Mouse (Mus musculus) cortical plate, adult 2 months (tissue): Measurements from ENCODE around the gene Gm3893. TPM values are rescaled to one million over a fixed set of nuclear protein-coding genes. Genes with fewer than 3 reads are reported as not detected.
"Not testable (repeated sequence)": the region's sequence is repeated elsewhere in the genome, so short reads cannot be mapped to it uniquely, and the experiment has no call there.

Source experiments
- H3K27ac ChIP-seq: fragments of 200-500 bp; 2 replicates; pipeline ENCODE4 v1.5.1; 2012; ENCODE audit warnings: low read length, control low read depth, inconsistent platforms; ENCODE audit not compliant: insufficient read depth
- H3K4me1 ChIP-seq: fragments of 200-500 bp; 2 replicates; pipeline ENCODE4 v1.6.1; 2011; ENCODE audit warnings: low read length; ENCODE audit not compliant: control insufficient read depth, insufficient read depth
- H3K4me3 ChIP-seq: fragments of 200-500 bp; 2 replicates; pipeline ENCODE4 v1.5.1; 2011; ENCODE audit warnings: mild to moderate bottlenecking, low read length, control low read depth; ENCODE audit not compliant: insufficient read depth
- polyA plus RNA-seq: library from polyadenylated mRNA; depleted of rRNA; stranded (reverse); fragments of >200 nt; gene quantifications from 2 replicates; pipeline ENCODE4 v1.2.3, GENCODE M21; 2012; rRNA removed

Gm3893 gene
- not detected in 2 replicates for polyA plus RNA-seq

- not testable (repeated sequence) for H3K4me1 ChIP-seq, H3K4me3 ChIP-seq, H3K27ac ChIP-seq
These were observed at the start of gene Gm3893 for GRCm38 (mm10) chr4:42090907-42091306. Gm3893 (plus strand) TSS chr4:42091207.

GRCm38 (mm10) chr4:42114517-42114916 lies 23.5 kb downstream of the Gm3893 start, which contains the start of gene Gm13304:
Gm13304 (plus strand) TSS chr4:42114817.
- H3K4me3 ChIP-seq, H3K4me1 ChIP-seq, H3K27ac ChIP-seq: not testable (repeated sequence)

Other genes with a start within 250 kb of the Gm3893 start
- gene Gm21541, start 187.6 kb upstream of the Gm3893 start, polyA plus RNA-seq = not detected in 2 replicates
- 59.6 and 75.3 TPM in 2 replicates for gene Gm20878, start 149.6 kb upstream of the Gm3893 start, polyA plus RNA-seq
- gene Fam205a4, start 125.1 kb upstream of the Gm3893 start, polyA plus RNA-seq = 3.9 and 4.6 TPM in 2 replicates
- gene Gm21093, start 56.5 kb upstream of the Gm3893 start, polyA plus RNA-seq = 4.6 TPM in 2 replicates
- 0.19 and 0.40 TPM in 2 replicates for gene Gm13304, start 23.6 kb downstream of the Gm3893 start, polyA plus RNA-seq
- gene Gm13306, start 62.2 kb downstream of the Gm3893 start, polyA plus RNA-seq = 25.1 and 26.7 TPM in 2 replicates
- gene Gm13305, start 77.4 kb downstream of the Gm3893 start, polyA plus RNA-seq = 1.6 and 2.1 TPM in 2 replicates
- not detected in 2 replicates for gene Gm10600, start 149.4 kb downstream of the Gm3893 start, polyA plus RNA-seq
- gene Ccl21b, start 164.6 kb downstream of the Gm3893 start, polyA plus RNA-seq = not detected in 2 replicates
- not detected in 2 replicates for gene Gm21953, start 203.1 kb downstream of the Gm3893 start, polyA plus RNA-seq
- 0.44 and 1.1 TPM in 2 replicates for gene Fam205a3, start 227.1 kb downstream of the Gm3893 start, polyA plus RNA-seq